Mouse (Mus musculus): ENCODE results near the gene Sprr4. TPM values are rescaled to one million over a fixed set of nuclear protein-coding genes. Genes with fewer than 3 reads are reported as not detected.
"Not testable (repeated sequence)": the region's sequence is repeated elsewhere in the genome, so short reads cannot be mapped to it uniquely, and the experiment has no call there.

Sprr4 gene
- total RNA-seq (2021) = not detected
- long read RNA-seq, experiment 1 = 0 reads
- long read RNA-seq, experiment 2 = 0 reads

DNA sequence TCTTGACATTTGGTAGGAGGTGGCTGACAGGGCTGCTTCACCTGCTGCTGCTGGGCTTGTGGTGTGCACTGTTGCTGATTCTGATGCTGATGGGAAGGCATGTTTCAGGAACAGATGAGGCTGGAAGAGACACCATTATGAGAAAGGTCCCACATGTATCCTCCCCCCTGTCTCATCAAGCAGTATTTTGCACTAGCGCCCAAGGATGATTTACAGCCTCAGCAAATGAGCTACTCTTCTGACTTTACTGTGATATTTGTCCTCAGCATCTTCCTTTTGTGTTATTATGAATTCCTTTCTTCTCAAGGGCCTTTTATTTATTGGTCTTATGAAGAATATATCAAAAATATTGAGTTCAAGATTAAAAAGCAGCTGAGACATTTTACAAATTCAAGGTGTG is at the start of gene Sprr4:
Gene Sprr4 (minus strand): TSS at position 101 of the 400 bp plus-strand sequence.
- DNase-seq (ENCODE audit: low spot score) = no peak

- DNase-seq (ENCODE audit: low spot score) = no peak
Measured at GRCm38 (mm10) chr3:92534411-92534810, 34.1 kb upstream of the Sprr4 start, which contains the start of gene 2310046K23Rik. 2310046K23Rik (minus strand) TSS chr3:92534511.

DNA sequence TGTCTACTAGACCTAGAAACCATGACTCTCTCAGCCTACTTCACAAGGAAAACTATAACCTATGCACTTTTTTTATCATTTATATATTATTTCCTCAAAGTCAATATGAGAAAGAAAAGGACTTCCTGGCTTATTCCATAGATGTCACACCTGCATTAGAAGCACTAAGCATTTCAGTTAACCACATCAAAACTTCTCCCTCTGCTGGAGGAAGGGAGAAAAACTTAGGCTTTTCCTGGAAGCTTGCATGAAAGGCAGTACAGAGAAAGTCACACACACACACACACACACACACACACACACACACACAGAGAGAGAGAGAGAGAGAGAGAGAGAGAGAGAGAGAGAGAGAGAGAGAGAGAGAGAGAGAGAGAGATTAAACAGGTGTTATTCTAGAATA is 12.0 kb upstream of the Sprr4 start:
- no peak for DNase-seq (ENCODE audit: low spot score)

DNA sequence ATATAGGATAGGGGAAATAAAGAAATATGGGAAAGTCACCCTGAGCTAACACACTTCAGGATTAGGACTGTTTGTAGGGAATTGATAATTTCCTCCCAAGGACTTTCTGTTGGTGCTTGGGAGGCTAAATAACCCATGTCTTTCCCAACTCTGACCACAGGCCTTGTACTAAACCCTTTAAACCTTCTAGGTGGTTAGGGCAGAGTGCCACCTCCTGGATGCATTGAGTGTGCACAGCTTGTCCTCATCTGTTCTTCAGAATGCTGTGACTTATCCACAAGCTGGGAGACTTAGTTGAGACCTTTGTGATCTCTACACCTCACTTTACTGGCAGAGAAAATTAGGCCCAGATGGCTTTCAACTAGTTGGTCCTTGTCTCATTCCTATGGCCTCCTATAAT is 10.5 kb upstream of the Sprr4 start:
- no peak for DNase-seq (ENCODE audit: low spot score)

- no peak for DNase-seq (ENCODE audit: low spot score)
Measured at GRCm38 (mm10) chr3:92508185-92508584, 7.9 kb upstream of the Sprr4 start.

GRCm38 (mm10) chr3:92503528-92503927 is 3.2 kb upstream of the Sprr4 start:
- no peak for DNase-seq (ENCODE audit: low spot score)

DNA sequence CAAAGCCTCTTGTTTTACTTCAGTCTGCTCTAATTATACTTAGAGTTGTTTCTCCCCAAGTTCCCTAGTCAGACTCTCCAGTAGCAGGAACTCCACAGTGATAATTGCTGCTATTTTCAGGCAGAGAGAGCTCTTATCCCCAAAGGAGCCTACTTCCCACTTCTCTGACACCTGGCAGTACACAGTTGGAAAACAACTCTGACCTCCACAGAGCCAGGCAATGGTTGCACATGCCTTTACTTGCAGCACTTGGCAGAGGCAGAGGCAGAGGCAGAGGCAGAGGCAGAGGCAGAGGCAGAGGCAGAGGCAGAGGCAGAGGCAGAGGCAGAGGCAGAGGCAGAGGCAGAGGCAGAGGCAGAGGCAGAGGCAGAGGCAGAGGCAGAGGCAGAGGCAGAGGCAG is 10.0 kb downstream of the Sprr4 start:
- not testable (repeated sequence) for DNase-seq (ENCODE audit: low spot score)

GRCm38 (mm10) chr3:92486307-92486706 is 14.0 kb downstream of the Sprr4 start:
- DNase-seq (ENCODE audit: low spot score) = no peak

- DNase-seq (ENCODE audit: low spot score) = no peak
Measured at GRCm38 (mm10) chr3:92485863-92486262, 14.4 kb downstream of the Sprr4 start, which contains the start of gene Sprr1a. Sprr1a (minus strand) TSS chr3:92485895.

GRCm38 (mm10) chr3:92481249-92481648 is 19.0 kb downstream of the Sprr4 start:
- DNase-seq (ENCODE audit: low spot score) = not testable (repeated sequence)

DNA sequence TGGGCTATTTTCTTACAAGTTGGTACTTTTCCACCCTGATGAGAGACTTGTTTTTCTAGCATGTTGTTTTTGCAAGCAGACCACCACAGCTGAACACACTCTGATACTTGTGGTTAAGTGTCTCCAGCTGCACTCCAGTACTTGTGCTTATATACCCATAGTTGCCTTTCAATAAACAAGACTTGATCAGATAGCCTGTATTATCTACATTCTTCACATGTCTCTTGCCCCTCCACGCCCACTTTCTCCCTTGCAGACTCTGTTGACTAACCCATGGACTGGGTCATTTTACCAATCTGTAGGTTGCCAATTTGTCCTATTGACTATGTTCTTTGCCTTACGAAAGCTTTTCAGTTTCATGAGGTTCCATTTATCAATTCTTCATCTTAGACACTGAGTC is 30.2 kb downstream of the Sprr4 start:
- no peak for DNase-seq (ENCODE audit: low spot score)

GRCm38 (mm10) chr3:92467424-92467823 is 32.9 kb downstream of the Sprr4 start:
- no peak for DNase-seq (ENCODE audit: low spot score)

GRCm38 (mm10) chr3:92466576-92466975 is 33.7 kb downstream of the Sprr4 start:
- no peak for DNase-seq (ENCODE audit: low spot score)

DNA sequence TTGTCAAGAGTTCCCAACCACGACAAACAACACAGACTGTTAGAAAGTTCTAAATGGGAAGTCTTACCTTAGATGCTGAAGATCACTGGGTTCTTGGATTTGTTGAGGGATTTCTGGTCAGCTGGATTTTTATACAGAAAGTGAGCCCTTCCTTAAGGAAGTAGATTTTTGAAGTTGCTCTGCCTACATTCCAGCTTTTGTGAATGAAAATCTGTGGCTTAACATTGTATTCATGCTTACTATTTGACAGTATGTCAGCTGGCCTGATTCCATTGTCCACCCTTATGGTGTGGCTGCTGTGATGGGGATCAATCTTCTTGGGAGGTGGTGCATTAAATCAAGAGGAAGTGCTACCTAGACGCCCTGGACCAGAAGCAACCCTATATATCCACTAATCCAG is 41.7 kb downstream of the Sprr4 start, which contains the start of gene Sprr3:
Gene Sprr3 (minus strand): TSS at position 101 of the 400 bp plus-strand sequence.
- no peak for DNase-seq (ENCODE audit: low spot score)

DNA sequence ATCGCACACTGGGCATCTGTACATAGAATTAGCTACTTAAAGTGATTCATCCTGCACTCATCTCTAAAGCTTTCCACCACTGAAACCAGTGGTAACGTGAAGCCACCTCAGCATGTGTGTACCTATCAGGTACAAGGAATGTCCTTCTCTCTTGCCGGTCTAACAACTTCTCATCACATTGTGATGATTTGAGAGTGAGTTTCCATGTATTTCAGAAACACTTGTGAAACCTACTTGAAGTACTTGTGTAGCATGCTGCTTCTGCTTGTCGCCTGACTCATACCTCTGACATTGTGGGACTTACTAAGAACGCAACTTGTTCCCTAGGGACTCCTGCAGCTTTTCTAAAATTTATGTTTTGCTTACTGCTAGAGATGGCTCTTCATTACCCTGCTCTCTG is 45.1 kb downstream of the Sprr4 start:
- no peak for DNase-seq (ENCODE audit: low spot score)

Other genes with a start within 250 kb of the Sprr4 start
- not detected for gene Sprr2a3, start 215.1 kb downstream of the Sprr4 start, total RNA-seq (2021)
- gene Sprr2b, start 183.9 kb downstream of the Sprr4 start, total RNA-seq (2021) = not detected
- gene Sprr2d, start 161.4 kb downstream of the Sprr4 start, total RNA-seq (2021) = not detected
- not detected for gene Sprr2e, start 148.3 kb downstream of the Sprr4 start, total RNA-seq (2021)
- not detected for gene Sprr2f, start 135.3 kb downstream of the Sprr4 start, total RNA-seq (2021)
- not detected for gene Sprr2h, start 114.8 kb downstream of the Sprr4 start, total RNA-seq (2021)
- gene Sprr2i, start 92.5 kb downstream of the Sprr4 start, total RNA-seq (2021) = not detected
- gene Sprr2j-ps, start 82.4 kb downstream of the Sprr4 start, total RNA-seq (2021) = not detected
- 1 to 10 TPM; 4.9 to 5.4 TPM for gene Gm9774, start 71.1 kb downstream of the Sprr4 start, total RNA-seq (2021)
- gene Sprr2k, start 67.9 kb downstream of the Sprr4 start, total RNA-seq (2021) = not detected
- not detected for gene Sprr1b, start 61.7 kb downstream of the Sprr4 start, total RNA-seq (2021)
- not detected for gene Sprr3, start 41.8 kb downstream of the Sprr4 start, total RNA-seq (2021)
- not detected for gene Sprr1a, start 14.6 kb downstream of the Sprr4 start, total RNA-seq (2021)
- not detected for gene 2310046K23Rik, start 34.0 kb upstream of the Sprr4 start, total RNA-seq (2021)
- not detected for gene Ivl, start 73.2 kb upstream of the Sprr4 start, total RNA-seq (2021)
- gene Smcp, start 88.5 kb upstream of the Sprr4 start, total RNA-seq (2021) = not detected
- not detected for gene 2210017I01Rik, start 107.0 kb upstream of the Sprr4 start, total RNA-seq (2021)
- not detected for gene Lce6a, start 121.2 kb upstream of the Sprr4 start, total RNA-seq (2021)
- not detected for gene Lce1a1, start 147.8 kb upstream of the Sprr4 start, total RNA-seq (2021)
- gene Lce1b, start 156.4 kb upstream of the Sprr4 start, total RNA-seq (2021) = not detected
- gene Lce1a2, start 169.8 kb upstream of the Sprr4 start, total RNA-seq (2021) = not detected
- not detected for gene Lce1c, start 178.8 kb upstream of the Sprr4 start, total RNA-seq (2021)
- not detected for gene Lce1d, start 186.7 kb upstream of the Sprr4 start, total RNA-seq (2021)
- not detected for gene Lce1e, start 208.6 kb upstream of the Sprr4 start, total RNA-seq (2021)
- gene Lce1f, start 219.9 kb upstream of the Sprr4 start, total RNA-seq (2021) = not detected
- gene Gm38119, start 238.6 kb upstream of the Sprr4 start, total RNA-seq (2021) = not detected

All from gastrocnemius, adult 18-20 months (tissue).